Mouse (Mus musculus) 416B (cell line): ENCODE measurements around the gene Fbxo24.

Experiments used
- DNase-seq: peaks from one replicate; pipeline ENCODE4 v3.0.0; 2011; ENCODE audit warnings: low read depth

Gene Fbxo24

DNA sequence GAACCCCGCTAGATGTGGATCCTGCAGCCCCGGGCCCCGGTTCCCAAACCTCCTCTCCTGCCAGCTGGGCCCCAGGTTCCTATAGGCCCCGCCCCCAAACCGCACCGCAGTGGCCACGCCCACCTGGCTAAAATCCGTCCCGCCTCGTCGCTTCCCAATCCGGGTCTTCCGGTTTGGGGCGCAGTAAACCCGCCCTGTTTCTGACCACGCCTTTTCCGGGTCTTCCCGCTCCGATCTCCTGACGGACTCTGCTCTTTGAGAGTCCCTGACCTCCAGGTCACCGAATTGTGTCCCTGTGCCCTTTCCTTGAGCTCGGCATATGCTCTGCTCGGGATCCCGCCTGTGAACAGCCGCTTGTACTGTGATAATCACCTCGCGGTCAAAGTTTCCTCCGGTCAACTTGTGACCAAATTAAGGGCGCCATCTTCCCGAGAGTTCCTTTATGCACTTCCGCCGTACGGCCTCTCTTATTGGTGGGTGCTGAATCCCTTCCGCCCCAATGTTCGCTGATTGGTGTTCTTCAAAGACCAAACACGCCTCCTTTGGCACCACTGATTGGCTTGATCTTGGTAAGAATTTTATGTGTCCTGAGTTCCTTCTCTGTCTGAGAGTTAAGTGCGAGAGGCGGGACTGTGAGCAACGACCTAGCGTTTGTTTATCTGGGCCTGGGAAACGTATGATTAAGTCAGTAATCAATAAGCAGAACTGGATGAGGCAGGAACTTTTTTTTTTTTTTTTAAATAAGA, 28.0 kb downstream of the Fbxo24 start, which contains the start of gene Mospd3:
Mospd3 (minus strand) TSS at position 440 of the 746 bp plus-strand sequence.
- peak; percentile 100 for DNase-seq

DNA sequence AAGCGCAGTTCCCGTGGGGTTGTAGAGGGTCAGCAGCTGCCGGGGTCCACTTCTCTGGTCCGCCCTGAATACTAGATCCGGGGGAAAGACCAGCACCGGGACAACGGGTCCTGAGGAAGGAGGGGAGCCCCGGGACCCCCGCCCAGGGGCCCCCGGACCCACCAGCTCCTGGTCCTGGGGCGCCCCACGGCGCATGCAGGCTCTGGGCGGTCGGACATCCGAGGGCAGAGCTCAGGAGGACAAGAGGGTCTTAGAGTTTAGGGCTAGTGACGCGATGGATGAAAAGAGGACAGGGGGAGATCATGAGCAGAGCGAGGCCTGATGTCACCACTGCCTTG, 28.6 kb downstream of the Fbxo24 start:
- DNase-seq: no peak

GRCm38 (mm10) chr5:137599600-137599999, 29.2 kb downstream of the Fbxo24 start:
- DNase-seq: peak; percentile 53

DNA sequence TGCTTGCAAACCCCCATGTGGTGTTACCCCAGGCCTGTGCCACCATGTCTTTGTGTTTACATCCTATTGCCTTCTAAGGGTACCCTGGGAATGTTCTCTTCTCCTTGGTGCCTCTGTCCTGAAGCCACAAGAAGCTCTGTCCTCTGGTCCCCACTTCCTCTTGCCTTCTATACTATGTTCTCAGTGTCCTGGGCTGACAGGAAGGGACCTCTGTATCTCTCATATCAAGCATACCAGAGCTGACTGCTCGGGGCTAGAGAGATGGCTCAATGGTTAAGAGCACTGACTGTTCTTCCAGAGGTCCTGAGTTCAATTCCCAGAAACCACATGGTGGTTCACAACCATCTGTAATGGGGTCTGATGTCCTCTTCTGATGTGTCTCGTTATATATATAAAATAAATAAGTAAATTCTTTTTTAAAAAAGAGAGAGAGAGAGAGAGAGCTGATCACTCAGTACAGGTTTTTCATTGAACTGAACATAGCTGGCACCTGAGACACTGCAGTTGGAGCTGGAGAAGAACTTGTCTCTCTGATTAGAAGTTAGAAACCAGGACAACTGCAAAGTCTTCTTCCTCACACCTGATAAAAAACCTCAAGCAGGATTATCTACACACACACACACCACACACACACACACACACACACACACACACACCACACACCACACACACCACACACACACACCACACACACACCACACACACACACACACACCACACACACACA, 30.5 kb downstream of the Fbxo24 start:
- peak; percentile 71 for DNase-seq

- peak; percentile 42 for DNase-seq
Measured at GRCm38 (mm10) chr5:137597625-137598024, 31.2 kb downstream of the Fbxo24 start.

GRCm38 (mm10) chr5:137596601-137597261, 32.1 kb downstream of the Fbxo24 start:
- peak; percentile 91 for DNase-seq

DNA sequence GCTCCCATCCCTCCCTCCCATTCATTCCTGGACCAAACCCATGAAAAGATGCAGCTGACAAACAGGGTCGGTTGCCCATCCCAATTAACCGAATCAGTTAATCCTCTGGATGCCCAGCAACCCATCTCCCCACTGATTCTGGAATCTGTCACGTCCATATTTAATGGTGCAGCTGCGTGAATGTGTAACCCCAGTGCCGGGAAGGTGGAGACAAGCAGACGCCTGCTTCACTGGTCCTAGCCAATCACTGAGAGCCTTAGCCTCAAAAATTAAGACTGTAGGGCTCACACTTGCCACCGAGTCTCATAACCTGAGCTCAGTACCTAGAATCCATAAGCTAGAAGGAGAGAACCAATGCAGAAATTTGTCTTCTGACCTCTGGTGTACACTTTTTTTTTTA, 32.9 kb downstream of the Fbxo24 start:
- no peak for DNase-seq

GRCm38 (mm10) chr5:137590507-137590906, 38.3 kb downstream of the Fbxo24 start:
- DNase-seq: peak; percentile 61

- DNase-seq: peak; percentile 74
Measured at GRCm38 (mm10) chr5:137584976-137585375, 43.8 kb downstream of the Fbxo24 start.

DNA sequence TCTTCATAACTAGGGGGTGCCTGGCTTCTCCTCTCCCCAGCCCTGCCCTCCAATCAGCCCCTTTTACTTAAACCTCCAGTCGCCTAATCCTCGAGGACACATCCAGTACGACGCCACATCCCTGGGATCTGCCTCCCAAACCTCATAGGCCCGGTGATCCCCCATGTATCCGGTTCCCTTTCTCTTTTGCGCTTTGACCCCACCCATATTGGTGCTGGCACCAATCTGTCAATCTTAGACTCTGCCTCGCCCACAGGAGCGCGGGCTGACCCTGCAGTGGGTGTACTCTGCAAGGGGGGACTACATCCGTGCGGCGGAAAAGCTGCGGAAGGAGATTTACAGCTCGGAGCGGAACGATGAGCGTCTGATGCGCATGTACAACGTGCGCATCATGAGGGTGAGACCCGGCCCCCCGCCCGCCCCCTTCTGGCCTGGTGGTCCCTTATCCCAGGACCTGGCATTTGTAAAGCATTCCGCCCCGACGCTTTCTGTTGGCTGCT, 45.1 kb downstream of the Fbxo24 start:
- no peak for DNase-seq

- no peak for DNase-seq
Measured at GRCm38 (mm10) chr5:137582702-137583101, 46.1 kb downstream of the Fbxo24 start.

DNA sequence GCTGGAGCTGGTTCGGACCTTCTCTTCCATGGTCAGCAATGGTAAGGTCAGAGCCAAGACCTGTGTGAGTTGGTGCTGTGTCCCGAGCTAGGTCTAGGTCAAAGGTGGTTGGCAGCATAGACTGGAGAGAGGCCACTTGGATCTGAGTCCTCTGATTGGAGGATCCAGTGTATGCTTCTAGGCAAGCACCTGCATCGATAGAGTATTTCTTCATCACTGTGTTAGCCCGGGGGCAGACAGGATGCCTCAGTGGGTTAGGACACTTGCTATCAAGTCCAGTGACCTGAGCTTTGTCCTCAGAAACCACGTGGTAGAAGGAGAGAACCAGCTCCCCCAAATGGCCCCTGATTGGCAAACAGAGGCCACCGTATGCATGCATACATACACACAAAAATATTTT, 48.6 kb downstream of the Fbxo24 start:
- DNase-seq: no peak

DNA sequence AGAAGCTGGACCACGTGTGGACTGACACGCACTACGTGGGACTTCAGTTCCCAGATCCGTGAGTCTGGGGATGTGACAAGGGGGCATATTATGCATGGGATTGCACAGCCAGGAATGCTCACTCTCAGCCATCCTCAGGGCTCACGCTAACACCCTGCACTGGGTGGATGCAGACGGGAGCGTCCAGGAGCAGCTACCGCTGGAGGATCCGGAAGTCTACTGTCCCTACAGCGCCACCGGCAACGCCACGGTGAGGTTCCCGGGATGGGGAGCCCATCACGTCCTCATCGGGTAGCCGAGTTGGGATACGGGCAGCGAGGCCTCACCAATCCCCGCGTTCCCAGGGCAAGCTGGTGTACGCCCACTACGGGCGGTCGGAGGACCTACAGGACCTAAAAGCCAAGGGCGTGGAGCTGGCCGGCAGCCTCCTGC, 54.3 kb downstream of the Fbxo24 start:
- no peak for DNase-seq

- peak; percentile 97 for DNase-seq
Measured at GRCm38 (mm10) chr5:137570691-137571586, 57.9 kb downstream of the Fbxo24 start.

- peak; percentile 89 for DNase-seq
Measured at GRCm38 (mm10) chr5:137570181-137570580, 58.6 kb downstream of the Fbxo24 start.

GRCm38 (mm10) chr5:137569665-137570064, 59.1 kb downstream of the Fbxo24 start, which contains the start of gene Tfr2:
Tfr2 (plus strand) TSS chr5:137569840.
- peak; percentile 92 for DNase-seq

DNA sequence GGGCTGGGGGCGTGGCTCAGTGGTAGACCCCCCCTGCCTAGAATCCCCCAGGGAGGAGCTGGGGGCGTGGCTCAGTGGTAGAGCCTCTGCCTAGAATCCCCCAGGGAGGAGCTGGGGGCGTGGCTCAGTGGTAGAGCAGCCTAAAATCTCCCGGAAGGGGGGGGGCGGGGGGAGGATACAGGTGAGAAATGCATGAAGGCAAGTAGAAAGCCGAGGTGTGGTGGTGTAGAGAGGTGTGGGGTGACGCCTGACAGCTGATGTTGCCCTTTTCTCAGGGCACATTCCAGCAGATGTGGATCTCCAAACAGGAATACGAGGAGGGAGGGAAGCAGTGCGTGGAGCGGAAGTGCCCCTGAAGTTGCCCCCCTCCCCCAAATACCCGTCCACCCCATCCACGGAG, 59.8 kb downstream of the Fbxo24 start:
- no peak for DNase-seq

DNA sequence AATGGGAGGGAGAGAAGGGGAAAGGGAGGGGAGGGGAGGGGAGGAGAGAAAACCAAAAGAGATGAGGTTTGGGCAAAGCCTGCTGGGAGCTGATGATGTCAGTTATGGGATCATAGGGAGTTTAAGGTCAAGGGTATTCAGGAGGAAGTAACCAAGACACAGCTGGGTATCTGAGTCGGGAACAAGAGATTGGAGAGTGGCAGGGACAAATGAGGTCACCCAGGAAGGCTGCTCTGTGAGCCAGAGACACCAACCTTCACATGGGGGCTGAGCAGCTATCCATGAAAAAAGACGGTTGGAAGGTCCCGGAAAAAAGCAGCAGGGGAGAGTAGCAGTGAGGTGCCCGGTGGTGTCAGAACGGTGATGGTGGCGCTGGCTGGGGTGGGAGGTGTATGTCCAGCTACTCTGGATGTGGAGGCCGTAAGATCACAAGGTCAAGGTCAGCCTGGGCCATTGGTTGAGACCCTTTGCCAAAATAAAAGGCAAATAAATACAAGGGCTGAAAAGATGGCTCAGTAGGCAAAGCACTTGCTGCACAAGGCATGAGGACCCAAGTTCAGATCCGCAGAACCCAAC, 60.5 kb downstream of the Fbxo24 start:
- DNase-seq: no peak

- no peak for DNase-seq
Measured at GRCm38 (mm10) chr5:137566416-137566815, 62.4 kb downstream of the Fbxo24 start.

- no peak for DNase-seq
Measured at GRCm38 (mm10) chr5:137565744-137566143, 63.1 kb downstream of the Fbxo24 start.

DNA sequence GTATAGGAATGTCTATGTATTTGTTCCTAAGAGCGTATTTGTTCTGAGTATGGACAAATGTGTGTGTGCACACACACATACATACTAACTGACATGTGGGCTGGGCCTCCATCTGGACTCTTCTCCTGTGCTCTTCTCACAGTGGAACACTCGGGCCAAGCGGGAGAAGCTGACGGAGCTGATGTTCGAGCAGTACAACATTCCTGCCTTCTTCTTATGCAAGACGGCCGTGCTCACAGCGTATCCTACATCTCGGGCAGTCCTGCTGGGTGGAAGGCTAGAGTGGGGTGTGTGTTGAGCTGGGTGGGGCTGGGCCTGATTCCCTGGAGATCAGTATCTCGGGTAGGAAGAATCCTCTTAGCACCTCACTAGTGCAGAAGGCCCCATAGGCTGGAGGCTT, 65.8 kb downstream of the Fbxo24 start:
- DNase-seq: no peak
